Mouse (Mus musculus) liver, postnatal 0 days (tissue): ENCODE measurements at regions not wholly inside any gene's neighbourhood (a gene's known extent, or its start where the extent isn't known, plus 50 kb on each side); places are given as distances from the start of the nearest gene placed in this dataset.
A peak's percentile ranks its signal among the peaks of the same experiment; 100 is the strongest.

Experiments used
- ATAC-seq: fragments of 200-750 bp; cut with Nextera tagmentation; 2 replicates; pipeline ENCODE4 v1.8.0; 2017; ENCODE audit warnings: mild to moderate bottlenecking, moderate library complexity
- DNase-seq: peaks from one replicate; pipeline ENCODE4 v3.0.0-alpha.2; 2016
- H3K27ac ChIP-seq: fragments of 300-500 bp; sonication (generic); 2 replicates; pipeline ENCODE4 v1.5.1; 2014; ENCODE audit warnings: antibody characterized with exemption, moderate library complexity, mild to moderate bottlenecking, low read depth
- H3K27me3 ChIP-seq: fragments of 300-500 bp; sonication (generic); 2 replicates; pipeline ENCODE4 v1.6.1; 2014; ENCODE audit warnings: low read length, control low read depth, mixed read lengths; ENCODE audit not compliant: insufficient read depth
- H3K36me3 ChIP-seq: fragments of 300-500 bp; sonication (generic); replicated peaks from 2 replicates; pipeline ENCODE4 v1.6.1; 2014; ENCODE audit warnings: mild to moderate bottlenecking, control low read depth, low read length, moderate library complexity, mixed read lengths; ENCODE audit not compliant: insufficient read depth
- H3K4me1 ChIP-seq: fragments of 300-500 bp; sonication (generic); 2 replicates; pipeline ENCODE4 v1.6.1; 2014; ENCODE audit warnings: antibody characterized with exemption, mild to moderate bottlenecking, control low read depth; ENCODE audit not compliant: insufficient read depth
- H3K4me2 ChIP-seq: fragments of 300-500 bp; sonication (generic); 2 replicates; pipeline ENCODE4 v1.6.1; 2014; ENCODE audit warnings: low read depth, mild to moderate bottlenecking, low read length, moderate library complexity, mixed read lengths
- H3K4me3 ChIP-seq: fragments of 300-500 bp; sonication (generic); 2 replicates; pipeline ENCODE4 v1.5.1; 2014; ENCODE audit warnings: low read depth, low read length
- H3K9ac ChIP-seq: fragments of 300-500 bp; sonication (generic); replicated peaks from 2 replicates; pipeline ENCODE4 v1.6.1; 2014; ENCODE audit warnings: mild to moderate bottlenecking, moderate library complexity
- H3K9me3 ChIP-seq: fragments of 300-500 bp; sonication (generic); 2 replicates; pipeline ENCODE4 v1.6.1; 2016; ENCODE audit warnings: mild to moderate bottlenecking, control low read depth, low read length, mixed read lengths
- CTCF ChIP-seq: sonication (generic); IDR thresholded peaks from 2 replicates; pipeline ENCODE4 v1.5.1; 2016; ENCODE audit warnings: antibody characterized with exemption, low read depth
- EP300 ChIP-seq: IDR thresholded peaks from 2 replicates; pipeline ENCODE4 v1.6.1; 2016; ENCODE audit warnings: antibody characterized with exemption, low read depth, mild to moderate bottlenecking
- WGBS: fragments of 180-500 bp; shearing (Covaris S2); extraction: QIAGEN DNeasy Blood & Tissue Kit; methylation state at CpG from one replicate; pipeline ENCODE4 v1.1.7; 2014; ENCODE audit not compliant: insufficient replicate concordance; 5-methylcytosine and 5-hydroxymethylcytosine counted together

GRCm38 (mm10) chr6:31081238-31081637 lies 122.4 kb upstream of the Klf14 start:
- Histone ChIP-seq H3K9me3 (no peaks in the 10 kb centered on the region), H3K27me3 (no peaks in the 10 kb centered on the region), H3K4me3 (no peak overlapping the region), H3K27ac (peak overlapping the region; percentile 29; the same call in 1 of the 2 replicates), H3K36me3 (0 out of 2 replicates have a peak, but pooled peaks cover 4% of the 10 kb centered on the region), H3K4me1 (peaks cover 6% of the 10 kb centered on the region), H3K9ac (no peak overlapping the region), H3K4me2 (no peak overlapping the region)
- 49% methylated on average over 9 of the region's 9 CpGs for WGBS
- peak; percentile 33; the same call in 1 of the 2 replicates for ATAC-seq
- no peak for DNase-seq
- peak; percentile 52; the same call in 1 of the 2 replicates for TF ChIP-seq EP300
- no peak for TF ChIP-seq CTCF

- H3K9ac ChIP-seq = no peak overlapping the region
- H3K27me3 ChIP-seq = no peaks in the 10 kb centered on the region
- TF ChIP-seq EP300 (no peak), CTCF (no peak)
- no peaks in the 10 kb centered on the region for H3K9me3 ChIP-seq
- H3K4me3 ChIP-seq = no peak overlapping the region
- no peak overlapping the region for H3K27ac ChIP-seq
- no peak for ATAC-seq
- WGBS = 80% methylated on average over 7 of the region's 7 CpGs
- H3K4me1 ChIP-seq = peaks cover 6% of the 10 kb centered on the region
- H3K36me3 ChIP-seq = 0 out of 2 replicates have a peak, but pooled peaks cover 4% of the 10 kb centered on the region
- DNase-seq = no peak
- no peak overlapping the region for H3K4me2 ChIP-seq
Observed at GRCm38 (mm10) chr6:31081988-31082387, 123.1 kb upstream of the Klf14 start.

- H3K9me3 ChIP-seq = no peaks in the 10 kb centered on the region
- H3K9ac ChIP-seq = no peak overlapping the region
- no peak overlapping the region for H3K4me2 ChIP-seq
- H3K4me1 ChIP-seq = peaks cover 6% of the 10 kb centered on the region
- TF ChIP-seq CTCF (no peak), EP300 (no peak)
- 87% methylated on average over 10 of the region's 10 CpGs for WGBS
- H3K27ac ChIP-seq = no peak overlapping the region
- no peak for ATAC-seq
- H3K27me3 ChIP-seq = no peaks in the 10 kb centered on the region
- 0 out of 2 replicates have a peak, but pooled peaks cover 4% of the 10 kb centered on the region for H3K36me3 ChIP-seq
- no peak overlapping the region for H3K4me3 ChIP-seq
- no peak for DNase-seq
Observed at GRCm38 (mm10) chr6:31082613-31083470, 124.0 kb upstream of the Klf14 start.

- H3K27me3 ChIP-seq = no peaks in the 10 kb centered on the region
- H3K4me3 ChIP-seq = no peak overlapping the region
- ATAC-seq (no peak), DNase-seq (no peak)
- peaks cover 3% of the 10 kb centered on the region for H3K4me1 ChIP-seq
- no peaks in the 10 kb centered on the region for H3K9me3 ChIP-seq
- 72% methylated on average over 6 of the region's 6 CpGs for WGBS
- no peak overlapping the region for H3K9ac ChIP-seq
- H3K4me2 ChIP-seq = no peak overlapping the region
- H3K36me3 ChIP-seq = 0 out of 2 replicates have a peak, but pooled peaks cover 4% of the 10 kb centered on the region
- TF ChIP-seq CTCF = no peak
- no peak for TF ChIP-seq EP300
- no peak overlapping the region for H3K27ac ChIP-seq
Observed at GRCm38 (mm10) chr6:31083701-31084100, 124.8 kb upstream of the Klf14 start.

- H3K36me3 ChIP-seq = peaks cover 4% of the 10 kb centered on the region; the same call in 1 of the 2 replicates
Observed at GRCm38 (mm10) chr6:31085063-31085759, 126.3 kb upstream of the Klf14 start.

GRCm38 (mm10) chr6:31085760-31086108 lies 126.9 kb upstream of the Klf14 start:
- Histone ChIP-seq H3K36me3 (peaks cover 3% of the 10 kb centered on the region; the same call in 1 of the 2 replicates), H3K4me1 (no peaks in the 10 kb centered on the region; the same call in 1 of the 2 replicates), H3K4me3 (no peak overlapping the region), H3K9ac (no peak overlapping the region), H3K9me3 (no peaks in the 10 kb centered on the region), H3K27me3 (no peaks in the 10 kb centered on the region), H3K4me2 (no peak overlapping the region), H3K27ac (no peak overlapping the region)
- no peak for ATAC-seq
- 61% methylated on average over 9 of the region's 9 CpGs for WGBS
- no peak for DNase-seq
- TF ChIP-seq EP300 (no peak), CTCF (no peak)

More at GRCm38 (mm10) chr6:31085063-31085759, 126.3 kb upstream of the Klf14 start:
- Histone ChIP-seq H3K9ac (no peak overlapping the region), H3K4me3 (no peak overlapping the region), H3K27ac (no peak overlapping the region), H3K4me1 (no peaks in the 10 kb centered on the region; the same call in 1 of the 2 replicates), H3K27me3 (no peaks in the 10 kb centered on the region), H3K9me3 (no peaks in the 10 kb centered on the region), H3K4me2 (no peak overlapping the region)
- WGBS = 64% methylated on average over 8 of the region's 8 CpGs
- ATAC-seq (no peak), DNase-seq (no peak)
- no peak for TF ChIP-seq CTCF
- no peak for TF ChIP-seq EP300
